Mouse (Mus musculus): Measurements from ENCODE around the gene Atp4a. TPM values are rescaled to one million over a fixed set of nuclear protein-coding genes. Genes with fewer than 3 reads are reported as not detected.
"Not testable (repeated sequence)": the region's sequence is repeated elsewhere in the genome, so short reads cannot be mapped to it uniquely, and the experiment has no call there.

Atp4a gene
- total RNA-seq, 2 experiments from 2014 or later, result 3.1 to 5.9 TPM

- peak; percentile 98 for DNase-seq
These were observed 17.5 kb downstream of the Atp4a start, which contains the start of gene Tmem147 for GRCm38 (mm10) chr7:30729396-30730063. Tmem147 (minus strand) TSS chr7:30729540.

GRCm38 (mm10) chr7:30730064-30730722 is 18.2 kb downstream of the Atp4a start:
- DNase-seq, result not testable (repeated sequence)

DNA sequence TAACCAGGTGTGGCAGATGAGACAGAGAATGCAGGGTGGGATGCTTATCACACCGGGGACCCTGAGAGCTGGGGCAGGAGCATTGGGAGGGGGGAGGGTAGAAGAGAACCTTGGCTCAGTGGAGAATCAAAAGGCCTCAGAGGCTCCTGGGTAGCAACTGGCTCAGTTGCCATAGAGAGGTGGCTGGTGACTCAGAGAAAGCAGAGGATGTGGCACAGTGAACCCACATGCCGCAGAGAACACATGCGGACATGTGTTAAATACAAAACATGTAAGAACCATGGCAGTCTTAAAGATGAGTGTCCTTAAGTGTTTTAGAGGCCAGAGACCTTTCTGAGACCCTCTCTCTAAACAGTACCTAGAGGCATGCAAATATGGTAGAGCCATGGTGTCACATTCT is 24.2 kb downstream of the Atp4a start:
- no peak for DNase-seq

DNA sequence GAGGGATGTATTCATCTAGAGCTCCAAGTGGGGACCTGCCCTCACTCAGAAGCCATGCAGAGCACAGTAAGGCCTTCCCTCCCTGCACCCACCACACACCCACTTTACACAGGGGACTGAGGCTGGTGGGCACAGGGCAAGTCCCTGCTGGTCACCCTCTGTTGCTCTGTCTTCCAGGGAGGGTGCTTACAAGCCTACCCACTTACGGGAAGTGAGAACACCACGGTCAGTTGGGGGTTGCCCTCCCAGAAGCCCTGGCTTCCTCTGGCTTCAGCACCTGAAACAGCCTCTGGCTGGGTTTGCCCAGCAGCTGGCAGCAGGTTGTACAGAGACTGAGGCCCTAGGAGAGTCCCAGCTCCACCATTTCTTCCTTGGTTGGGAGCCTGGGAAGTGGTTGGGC is 30.6 kb downstream of the Atp4a start:
- not testable (repeated sequence) for DNase-seq

DNA sequence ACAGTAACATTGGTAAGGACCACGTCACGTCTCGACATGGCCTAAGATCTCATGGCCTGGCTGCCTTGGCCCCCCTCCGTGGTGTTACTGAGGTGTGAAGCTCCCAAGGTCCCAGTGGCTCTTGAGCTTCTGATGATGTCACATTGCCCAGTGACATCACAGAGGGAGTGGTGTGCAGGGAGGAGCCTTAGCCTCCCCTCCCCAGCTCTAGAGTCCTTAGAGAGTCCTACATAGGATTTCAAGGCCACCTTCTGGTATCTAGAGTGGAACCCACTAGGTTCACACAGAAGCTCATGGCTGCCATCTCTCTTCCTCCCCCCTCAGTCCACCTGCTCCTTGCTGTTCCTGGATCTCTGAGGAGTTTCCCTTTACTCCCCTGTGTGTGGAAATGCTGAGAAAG is 31.6 kb downstream of the Atp4a start, which contains the start of gene Gapdhs:
TSS of gene Gapdhs (minus strand) at position 65 of the 400 bp plus-strand sequence.
- not testable (repeated sequence) for DNase-seq

DNA sequence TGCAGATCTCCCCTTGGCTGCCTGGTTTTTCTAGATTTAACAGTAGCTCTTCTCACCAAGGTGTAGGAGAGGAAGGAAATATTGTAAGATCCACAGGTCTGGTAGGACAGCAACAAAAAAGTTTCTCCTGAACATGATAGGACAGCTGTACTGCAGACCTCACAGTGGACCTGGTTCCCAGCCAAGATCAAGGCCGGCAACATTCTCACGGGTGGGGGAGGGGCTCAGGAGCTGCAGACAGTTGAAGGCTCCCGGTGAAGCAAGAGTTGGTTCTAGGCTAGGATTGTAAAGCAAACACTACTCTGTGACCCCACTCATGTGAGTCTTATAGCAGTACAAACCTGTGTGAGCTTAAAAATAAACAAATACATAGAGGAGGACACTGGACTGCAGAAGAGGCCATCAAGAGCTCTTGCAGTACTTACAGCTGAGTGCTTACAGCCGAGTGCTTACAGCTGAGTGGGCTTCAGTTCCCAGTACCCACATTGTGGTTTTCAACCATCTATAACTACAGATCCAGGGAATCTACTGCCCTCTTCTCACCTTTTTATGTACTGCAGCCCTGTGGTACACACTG is 32.1 kb downstream of the Atp4a start:
- DNase-seq, result peak; percentile 75 to 79

DNA sequence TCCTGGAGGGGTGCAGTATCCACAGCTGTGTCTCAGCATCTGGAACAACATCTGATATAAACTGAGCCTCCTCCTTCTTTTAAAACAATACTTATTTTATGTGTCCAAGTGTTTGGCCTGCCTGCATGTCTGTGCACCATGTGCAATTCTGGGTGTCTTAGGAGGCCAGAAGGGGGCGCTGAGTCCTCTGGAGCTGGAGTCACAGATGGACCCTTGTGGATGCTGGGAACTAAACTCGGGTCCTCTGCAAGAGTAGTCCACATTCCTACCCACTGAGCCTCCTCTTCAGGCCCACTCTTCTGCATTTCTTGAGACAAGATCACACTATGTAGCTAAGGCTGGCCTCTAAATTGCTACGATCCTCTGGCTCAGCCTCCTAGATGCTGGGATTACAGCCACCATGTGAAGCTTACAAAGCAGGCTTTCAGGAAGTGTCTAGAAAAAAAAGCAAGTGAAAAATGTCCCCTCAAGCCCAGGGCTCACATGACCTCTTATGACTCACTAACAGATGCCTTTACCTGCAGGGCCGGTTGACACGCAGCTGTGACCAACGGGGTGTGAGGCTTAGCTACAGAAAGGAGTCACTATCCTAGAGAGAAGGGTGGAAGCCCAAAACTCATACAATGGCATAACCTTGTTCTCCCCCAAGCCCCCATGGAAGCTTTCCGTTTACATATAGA is 35.7 kb downstream of the Atp4a start:
- no peak for DNase-seq

DNA sequence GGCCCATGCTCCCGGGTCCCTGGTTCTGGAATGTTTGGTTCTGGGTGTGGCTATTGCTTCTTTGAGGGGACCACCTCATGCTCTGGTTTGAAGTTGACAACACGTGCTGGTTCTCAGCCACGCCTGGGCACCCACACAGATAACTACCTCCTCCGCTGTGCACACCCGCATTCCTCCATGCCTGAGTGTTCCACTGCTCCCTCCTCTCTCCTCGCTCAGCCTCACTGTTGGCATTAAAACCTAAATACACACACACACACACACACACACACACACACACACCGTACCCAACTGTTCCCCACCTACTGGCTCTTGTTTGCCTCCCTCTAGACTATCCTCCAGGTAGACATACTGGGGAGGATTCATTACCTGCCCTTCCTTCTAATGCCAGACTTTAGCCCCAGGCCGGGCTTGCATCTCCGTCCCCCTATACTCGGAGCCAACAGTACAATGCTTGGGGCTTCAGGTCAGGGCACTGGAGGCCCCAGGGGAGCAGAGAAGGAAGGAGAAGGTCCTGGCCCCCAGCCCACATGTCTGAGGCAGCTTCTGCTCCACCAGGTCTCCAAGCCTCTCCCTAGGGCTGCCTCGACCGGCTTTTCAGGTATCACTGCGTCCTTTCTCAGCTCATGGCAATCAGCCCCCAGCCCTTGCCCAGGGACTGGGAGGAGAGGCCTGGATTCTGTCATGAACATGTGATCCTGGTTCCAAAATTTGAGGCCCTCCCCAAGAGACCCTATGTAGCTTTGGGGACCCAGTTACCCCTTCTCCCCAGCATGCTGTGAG is 38.0 kb downstream of the Atp4a start:
- no peak for DNase-seq

- peak; percentile 64 to 72 for DNase-seq
These were observed 39.2 kb downstream of the Atp4a start, which contains the start of gene Sbsn for GRCm38 (mm10) chr7:30751086-30751669. Sbsn (plus strand) TSS chr7:30751471.

- DNase-seq, result no peak
These were observed 45.0 kb downstream of the Atp4a start for GRCm38 (mm10) chr7:30757001-30757400.

GRCm38 (mm10) chr7:30758853-30759252 is 46.8 kb downstream of the Atp4a start:
- DNase-seq, result peak; percentile 81 to 86

DNA sequence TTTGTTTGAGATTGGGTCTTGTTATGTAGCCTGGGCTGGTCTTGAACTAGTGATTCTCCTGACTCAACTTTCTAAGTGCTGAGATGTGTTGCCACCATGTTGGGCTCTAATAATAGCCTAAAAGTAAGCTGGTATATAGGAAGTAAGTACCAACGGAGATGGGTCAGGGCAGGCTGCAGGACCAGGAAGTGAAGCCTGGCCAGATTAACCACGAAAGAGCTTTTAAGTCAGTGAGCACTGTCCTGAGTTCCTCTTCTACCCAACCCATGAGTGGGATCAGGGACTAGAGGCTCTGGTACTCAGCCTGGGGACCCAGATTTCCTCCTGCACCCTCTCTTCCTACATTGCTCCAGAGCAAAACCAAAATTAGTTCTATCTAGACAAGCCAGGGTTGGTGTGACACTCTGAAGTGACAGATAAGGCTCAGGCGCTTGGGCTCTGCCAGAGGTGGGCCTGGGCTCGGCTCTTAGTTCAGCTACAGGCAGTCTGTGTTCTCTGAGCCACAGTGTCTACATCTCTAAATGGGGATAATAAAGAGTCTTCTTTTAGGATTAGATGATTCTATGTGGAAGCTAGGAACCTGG is 49.9 kb downstream of the Atp4a start:
- DNase-seq, result no peak

- DNase-seq, result no peak
These were observed 51.4 kb downstream of the Atp4a start, which contains the start of gene Dmkn for GRCm38 (mm10) chr7:30763456-30763855. Dmkn (plus strand) TSS chr7:30763756.

DNA sequence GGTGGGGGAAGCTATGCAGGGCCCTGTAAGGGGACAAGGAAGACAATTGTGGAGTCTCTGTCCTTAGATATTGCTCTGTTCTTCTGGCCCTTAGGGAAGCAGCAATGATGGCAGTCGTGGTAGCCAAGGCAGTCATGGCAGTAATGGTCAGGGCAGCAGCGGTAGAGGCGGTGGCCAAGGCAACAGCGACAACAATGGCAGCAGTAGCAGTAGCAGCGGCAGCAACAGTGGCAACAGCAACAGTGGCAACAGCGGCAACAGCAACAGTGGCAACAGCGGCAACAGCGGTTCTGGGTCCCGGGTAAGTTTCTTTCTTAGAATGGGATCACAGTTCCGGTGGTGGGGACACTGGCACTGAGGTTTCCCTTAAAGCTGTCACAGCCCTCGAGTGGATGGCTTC is 53.2 kb downstream of the Atp4a start:
- no peak for DNase-seq

DNA sequence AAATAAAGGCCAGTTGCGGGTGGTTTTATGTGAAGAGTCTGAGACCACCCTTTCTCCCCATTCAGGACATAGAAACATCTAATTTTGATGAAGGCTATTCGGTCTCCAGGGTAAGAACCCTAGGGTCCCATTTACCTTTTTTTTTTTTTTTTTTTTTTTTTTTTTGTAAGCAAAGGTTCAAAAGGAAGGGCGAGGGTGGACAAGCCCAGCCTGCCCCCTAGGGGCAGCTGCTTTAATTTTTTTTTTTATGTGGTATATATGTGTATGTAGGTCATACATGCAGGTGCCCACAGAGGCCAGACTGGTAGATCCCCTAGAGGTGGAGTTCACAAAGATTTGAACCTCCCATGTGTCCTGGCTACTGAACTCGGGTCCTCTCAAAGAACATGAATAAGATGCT is 54.4 kb downstream of the Atp4a start:
- DNase-seq, result no peak

- DNase-seq, result no peak
These were observed 57.2 kb downstream of the Atp4a start for GRCm38 (mm10) chr7:30769236-30769635.

Other genes with a start within 250 kb of the Atp4a start
- under 1 TPM in 1 of 2 experiments, not detected in 1; 0.53 TPM for gene Prodh2, start 218.6 kb upstream of the Atp4a start, total RNA-seq (2021)
- gene Arhgap33, start 177.1 kb upstream of the Atp4a start, total RNA-seq (2021), result 1 to 10 TPM; 2.5 to 2.9 TPM
- 10 to 100 TPM; 27.1 to 28.3 TPM for gene Hspb6, start 160.0 kb upstream of the Atp4a start, total RNA-seq (2021)
- gene Proser3, start 159.9 kb upstream of the Atp4a start, total RNA-seq (2021), result 1 to 10 TPM; 7.8 to 8.5 TPM
- 10 to 100 TPM; 46.2 to 55.4 TPM for gene Lin37, start 152.4 kb upstream of the Atp4a start, total RNA-seq (2021)
- gene U2af1l4, start 148.9 kb upstream of the Atp4a start, total RNA-seq (2021), result 10 to 100 TPM; 68.8 to 70.8 TPM
- gene Gm49396, start 148.9 kb upstream of the Atp4a start, total RNA-seq (2021), result 1 to 10 TPM; 3.5 to 6.7 TPM
- 100 to 1,000 TPM; 141 to 163 TPM for gene Psenen, start 148.6 kb upstream of the Atp4a start, total RNA-seq (2021)
- gene Igflr1, start 146.8 kb upstream of the Atp4a start, total RNA-seq (2021), result 1 to 10 TPM; 2.0 to 3.2 TPM
- gene Kmt2b, start 123.5 kb upstream of the Atp4a start, total RNA-seq (2021), result 10 to 100 TPM; 38.5 to 44.5 TPM
- gene Zbtb32, start 113.3 kb upstream of the Atp4a start, total RNA-seq (2021), result under 1 TPM in 1 of 2 experiments, not detected in 1; 0.72 TPM
- gene Upk1a, start 99.4 kb upstream of the Atp4a start, total RNA-seq (2021), result under 1 TPM in 1 of 2 experiments, not detected in 1; 0.43 TPM
- 1,000 to 10,000 TPM; 1,179 to 1,185 TPM for gene Cox6b1, start 86.1 kb upstream of the Atp4a start, total RNA-seq (2021)
- not detected for gene Etv2, start 76.4 kb upstream of the Atp4a start, total RNA-seq (2021)
- gene Rbm42, start 61.9 kb upstream of the Atp4a start, total RNA-seq (2021), result 10 to 100 TPM; 83.0 to 88.1 TPM
- gene Haus5, start 47.2 kb upstream of the Atp4a start, total RNA-seq (2021), result 10 to 100 TPM; 10.1 to 10.5 TPM
- gene Pmis2, start 40.6 kb upstream of the Atp4a start, total RNA-seq (2021), result not detected
- 1 to 10 TPM; 4.8 to 6.3 TPM for gene 2200002J24Rik, start 13.3 kb upstream of the Atp4a start, total RNA-seq (2021)
- gene Tmem147, start 17.3 kb downstream of the Atp4a start, total RNA-seq (2021), result 100 to 1,000 TPM; 229 to 231 TPM
- gene Gapdhs, start 31.5 kb downstream of the Atp4a start, total RNA-seq (2021), result under 1 TPM in 1 of 2 experiments, not detected in 1; 0.26 TPM
- 100 to 1,000 TPM; 326 to 370 TPM for gene Sbsn, start 39.3 kb downstream of the Atp4a start, total RNA-seq (2021)
- 1 to 10 TPM; 2.4 to 2.5 TPM for gene Dmkn, start 51.5 kb downstream of the Atp4a start, total RNA-seq (2021)
- gene Krtdap, start 75.7 kb downstream of the Atp4a start, total RNA-seq (2021), result 1 to 10 TPM in 1 of 2 experiments, not detected in 1; 2.8 TPM
- 1 to 10 TPM; 1.7 to 2.9 TPM for gene Ffar2, start 111.6 kb downstream of the Atp4a start, total RNA-seq (2021)
- under 1 TPM in 1 of 2 experiments, not detected in 1; 0.33 TPM for gene Ffar3, start 144.0 kb downstream of the Atp4a start, total RNA-seq (2021)
- gene Ffar1, start 149.4 kb downstream of the Atp4a start, total RNA-seq (2021), result not detected
- under 1 TPM; 0.56 TPM for gene Cd22, start 168.1 kb downstream of the Atp4a start, total RNA-seq (2021)
- gene Mag, start 202.7 kb downstream of the Atp4a start, total RNA-seq (2021), result under 1 TPM; 0.20 to 0.46 TPM
- gene Hamp2, start 212.5 kb downstream of the Atp4a start, total RNA-seq (2021), result 10 to 100 TPM in 1 of 2 experiments, not detected in 1; 11.7 TPM
- 10 to 100 TPM in 1 of 2 experiments, not detected in 1; 23.5 TPM for gene Hamp, start 231.8 kb downstream of the Atp4a start, total RNA-seq (2021)
- 100 to 1,000 TPM; 112 to 141 TPM for gene Usf2, start 244.6 kb downstream of the Atp4a start, total RNA-seq (2021)

Measured in adrenal gland, postnatal 36 days (tissue).